19 mouse cellular contexts compared by ENCODE assay signal in the genomic region with DNA sequence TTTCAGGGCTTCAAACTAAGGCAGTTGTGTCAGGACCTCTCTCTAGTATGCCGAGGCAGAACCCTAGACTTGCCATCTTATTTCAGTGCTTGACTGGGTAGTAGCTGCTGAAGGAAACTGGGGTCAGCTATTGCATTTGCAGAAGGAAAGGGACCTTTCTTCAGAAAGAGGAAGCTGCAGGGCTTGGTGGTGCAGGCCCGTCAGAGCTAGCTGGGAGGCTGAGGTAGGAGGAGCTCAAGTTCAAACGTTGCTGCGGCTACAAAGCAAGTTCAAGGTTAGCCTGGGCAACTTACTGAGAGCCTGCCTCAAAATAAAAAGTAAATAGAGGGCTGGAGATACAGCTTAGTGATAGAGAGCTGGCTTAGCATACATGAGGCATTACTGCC.
A peak's percentile ranks its signal among the peaks of the same experiment; 100 is the strongest.
DNase-seq lines count a peak whose midpoint lies in the region; ATAC-seq and TF ChIP-seq lines count a peak whose summit lies in the region.
"Had no signal": no experiment of that assay in that cellular context is flagged by ENCODE, and none has a peak within 500 bp of the region (broad histone marks: within the 10 kb centered on the region; RNA-seq: fewer than 3 reads in every experiment).

No protein-coding gene starts in this region.

- TF ChIP-seq RAD21 in CH12.LX (IDR thresholded peaks at IDR 0.05; ENCODE audit: low read depth, low read length), result no peak

- peaks cover 0 to 5% of the 10 kb centered on the region in 2 experiments for H3K36me3 ChIP-seq in CH12.LX (replicated peaks in 1 of 2; ENCODE audit: control insufficient read depth in 1 of 2, insufficient read depth in 1 of 2, low read length in 1 of 2)
- 0 out of 2 replicates have a peak, but pooled peaks cover 3% of the 10 kb centered on the region for H3K36me3 ChIP-seq in splenic B cell, adult 2 months (ENCODE audit: control insufficient read depth, insufficient read depth, low read length, poor library complexity, severe bottlenecking)
- H3K36me3 ChIP-seq: hindbrain, embryonic 12.5 days; intestine, embryonic 15.5 days; kidney, embryonic 15.5 days had no signal

- dilution Hi-C loops in CH12.LX (cut with MboI; ENCODE audit: extremely low pct_ligation_motif_present, extremely low pct_unique_long_range_greater_than_20kb, low sequenced_read_pairs), result no loop called here

- H3K4me2 ChIP-seq in CH12.LX (ENCODE audit: insufficient read depth, low read depth, poor library complexity, severe bottlenecking), result no peak overlapping the region
- H3K4me2 ChIP-seq: hindbrain, embryonic 12.5 days; intestine, embryonic 15.5 days; kidney, embryonic 15.5 days had no signal

- intact Hi-C loops in left cerebral cortex, postnatal 10 days (cut with DNase I), result no loop called here

- no peaks in the 10 kb centered on the region for H3K27me3 ChIP-seq in CH12.LX (replicated peaks)
- no peaks in the 10 kb centered on the region for H3K27me3 ChIP-seq in splenic B cell, adult 2 months (ENCODE audit: control insufficient read depth, insufficient read depth, low read length, poor library complexity, severe bottlenecking)
- H3K27me3 ChIP-seq: hindbrain, embryonic 12.5 days; intestine, embryonic 15.5 days; kidney, embryonic 15.5 days; megakaryocyte, embryonic 14.5 days had no signal

- peak; percentile 96 for ATAC-seq in granulocyte monocyte progenitor cell, adult 5-6 weeks (replicated peaks; ENCODE audit: poor library complexity, severe bottlenecking)
- ATAC-seq: forebrain, embryonic 14.5 days; intestine, embryonic 15.5 days; midbrain, embryonic 16.5 days had no signal

- DNase-seq in lung, postnatal 36 days, result peak; percentile 18
- no peak for DNase-seq in lung, postnatal 14 days
- DNase-seq in CH12.LX (ENCODE audit: extremely low read depth), result peak; percentile 58
- DNase-seq in splenic B cell, adult 2 months (ENCODE audit: low read depth, low spot score), result peak; percentile 67
- no peak for DNase-seq in left cerebral cortex, postnatal 10 days (ENCODE audit: extremely low spot score in 1 of 2, low spot score in 2 of 2)
- DNase-seq in embryo, embryonic 10.5 days (ENCODE audit: low spot score), result no peak
- DNase-seq: adrenal gland, adult 2 months; cerebellum, adult 11 months; cerebellum, postnatal 36 days; gastrocnemius, adult 2 months; layer of hippocampus, postnatal 36 days had no signal

- TF ChIP-seq EP300 in CH12.LX (IDR thresholded peaks at IDR 0.05; ENCODE audit: low read length), result no peak

- no peak overlapping the region for H3K4me3 ChIP-seq in CH12.LX (replicated peaks in 1 of 3; ENCODE audit: low read depth in 2 of 3, low read length in 2 of 3, poor library complexity in 1 of 3)
- H3K4me3 ChIP-seq: erythroblast, embryonic 14.5 days; gastrocnemius, adult 2 months; hindbrain, embryonic 12.5 days; intestine, embryonic 15.5 days; kidney, embryonic 15.5 days; megakaryocyte, embryonic 14.5 days had no signal

- no peak for TF ChIP-seq POLR2A in CH12.LX (IDR thresholded peaks at IDR 0.05; ENCODE audit: low read depth, low read length)

- no peak overlapping the region for H3K9ac ChIP-seq in CH12.LX (ENCODE audit: insufficient read depth, low read depth)
- H3K9ac ChIP-seq: hindbrain, embryonic 12.5 days; intestine, embryonic 15.5 days; kidney, embryonic 15.5 days had no signal

- H3K27ac ChIP-seq in CH12.LX (ENCODE audit: insufficient read depth, low read depth), result no peak overlapping the region
- H3K27ac ChIP-seq: gastrocnemius, adult 2 months; hindbrain, embryonic 12.5 days; intestine, embryonic 15.5 days; kidney, embryonic 15.5 days had no signal

- in situ Hi-C loops in CH12.LX (cut with MboI; ENCODE audit: low pct_ligation_motif_present, low pct_unique_long_range_greater_than_20kb, low sequenced_read_pairs), result no loop called here

- TF ChIP-seq CTCF in CH12.LX (conservative IDR thresholded peaks at IDR 0.05 in 1 of 2, IDR thresholded peaks at IDR 0.05 in 1 of 2; ENCODE audit: low read depth in 2 of 2, low read length in 2 of 2), result no peak

- peaks cover 10 to 48% of the 10 kb centered on the region in 2 experiments for H3K4me1 ChIP-seq in CH12.LX (ENCODE audit: control insufficient read depth in 1 of 2, insufficient read depth in 2 of 2)
- H3K4me1 ChIP-seq: hindbrain, embryonic 12.5 days; intestine, embryonic 15.5 days had no signal

- H3K9me3 ChIP-seq in CH12.LX (replicated peaks; ENCODE audit: low read length), result no peaks in the 10 kb centered on the region
- H3K9me3 ChIP-seq: hindbrain, embryonic 12.5 days; intestine, embryonic 15.5 days; kidney, embryonic 15.5 days; megakaryocyte, embryonic 14.5 days had no signal

- H3K79me2 ChIP-seq in CH12.LX (replicated peaks; ENCODE audit: control insufficient read depth, extremely low read depth, insufficient read depth, poor library complexity, severe bottlenecking), result no peaks in the 10 kb centered on the region

TF ChIP-seq in CH12.LX, 34 proteins besides CTCF, POLR2A, EP300 and RAD21:
- TF ChIP-seq ETS1 (conservative IDR thresholded peaks at IDR 0.05; ENCODE audit: low read depth, low read length) (no peak), ELF1 (IDR thresholded peaks at IDR 0.05; ENCODE audit: low read depth, low read length) (peak; percentile 28; the same call in 1 of the 2 replicates)

Comparison
In these comparisons a context has a peak if more than half of its experiments do, and no peak if none do; other contexts are left out.
1. DNase-seq: peak in lung, postnatal 36 days (single experiment), CH12.LX (single experiment) and splenic B cell, adult 2 months (single experiment); none in lung, postnatal 14 days (single experiment), left cerebral cortex, postnatal 10 days (0 of 2) and embryo, embryonic 10.5 days (single experiment).